Mouse (Mus musculus): Measurements from ENCODE around the gene Fto.

DNA sequence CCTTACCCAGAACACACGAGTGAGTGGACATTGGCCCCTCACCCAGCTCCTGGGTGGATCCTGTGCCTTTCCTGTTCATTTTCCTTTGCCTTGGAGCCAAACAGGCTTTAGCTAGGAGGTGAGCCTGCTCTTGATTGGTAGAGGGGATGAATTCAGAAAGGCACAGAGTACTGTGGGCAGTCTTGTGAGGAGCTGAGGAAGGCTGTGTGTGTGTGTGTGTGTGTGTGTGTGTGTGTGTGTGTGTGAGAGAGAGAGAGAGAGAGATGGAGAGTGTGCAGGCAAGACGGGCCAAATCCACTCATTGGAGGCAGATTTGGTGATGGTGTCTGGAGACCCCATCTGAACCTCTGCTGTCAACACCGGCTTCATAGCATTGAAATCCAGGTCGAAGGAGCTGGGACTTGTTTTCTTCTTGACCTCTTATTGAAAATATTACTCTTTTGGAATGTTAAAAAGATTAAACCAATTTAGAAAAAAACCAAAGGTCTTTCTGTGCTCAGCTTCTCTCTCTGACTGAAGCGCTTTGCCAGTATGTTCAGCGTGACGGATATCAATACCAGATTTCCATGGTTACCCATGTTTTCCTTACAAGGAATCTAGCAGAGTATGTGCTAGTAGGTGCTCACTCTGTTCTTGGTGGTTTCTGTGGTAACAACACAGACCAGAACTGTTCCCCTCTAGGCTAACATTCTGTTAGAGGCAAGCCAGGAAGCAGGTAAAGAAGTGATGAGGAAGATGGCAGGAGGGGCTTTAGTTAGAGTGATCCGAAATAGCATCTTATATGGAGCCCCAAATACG is 59.7 kb downstream of the Fto start:
- no peak for TF ChIP-seq CTCF (IDR thresholded peaks at IDR 0.05; ENCODE audit: low read depth, low read length)
- TF ChIP-seq GATA1 (IDR thresholded peaks at IDR 0.05; ENCODE audit: borderline replicate concordance, low read length) = no peak
- TF ChIP-seq TAL1 (conservative IDR thresholded peaks at IDR 0.05; ENCODE audit: low read depth, low read length) = no peak
- no peak for TF ChIP-seq POLR2AphosphoS5 (IDR thresholded peaks at IDR 0.05; ENCODE audit: insufficient replicate concordance, low read depth, low read length)
- TF ChIP-seq GATA2 (IDR thresholded peaks at IDR 0.05; ENCODE audit: borderline replicate concordance, low read depth, low read length) = no peak

Measured in G1E (cell line).